Mouse (Mus musculus) layer of hippocampus, adult 11-12 months (tissue): ENCODE data around the gene Crygd.

Source experiments
- DNase-seq: peaks from one replicate; pipeline ENCODE4 v3.0.0; 2022; ENCODE audit warnings: low spot score

The Crygd gene

DNA sequence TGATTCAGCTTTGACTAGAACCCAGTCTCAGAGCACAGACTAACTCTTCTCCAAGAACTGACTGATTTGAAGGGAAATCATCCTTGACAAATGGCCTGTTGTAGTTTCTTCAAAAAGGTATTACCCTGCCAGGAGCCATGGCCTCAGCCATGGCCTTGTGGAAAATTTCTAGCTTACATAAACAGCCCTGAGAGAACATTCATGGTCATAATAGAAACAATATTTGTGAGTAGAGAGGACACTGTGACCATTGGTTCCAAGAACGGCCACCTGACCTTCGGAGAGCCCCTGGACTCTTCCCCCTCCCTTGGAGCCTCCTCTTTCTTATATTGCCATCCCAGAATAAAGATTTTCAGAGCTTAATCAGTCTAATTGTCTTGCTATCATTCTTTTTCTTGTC, 19.8 kb downstream of the Crygd start:
- no peak for DNase-seq

GRCm38 (mm10) chr1:65041837-65042236, 21.4 kb downstream of the Crygd start:
- DNase-seq: no peak

- no peak for DNase-seq
Measured at GRCm38 (mm10) chr1:65040806-65041205, 22.4 kb downstream of the Crygd start.

- DNase-seq: no peak
Measured at GRCm38 (mm10) chr1:65039679-65040078, 23.6 kb downstream of the Crygd start.

DNA sequence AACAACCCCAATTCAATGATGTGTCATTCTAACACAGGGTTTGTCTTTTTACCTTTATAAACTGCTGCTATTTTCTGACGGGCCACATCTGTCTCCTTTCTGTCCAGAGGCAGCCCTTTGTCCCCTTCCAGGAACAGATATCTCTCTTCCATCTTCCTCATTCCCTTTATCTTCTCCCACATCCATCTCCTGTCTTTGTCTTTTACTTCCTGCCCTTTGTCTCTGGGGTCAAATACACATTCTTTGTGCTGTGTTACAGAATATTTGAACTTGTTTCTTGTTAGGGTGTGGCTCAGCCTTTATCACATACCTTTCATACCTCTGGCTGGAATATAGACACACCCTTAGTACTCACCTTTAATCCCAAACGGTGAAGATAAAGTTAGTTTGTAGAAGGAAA, 25.7 kb downstream of the Crygd start:
- no peak for DNase-seq

DNA sequence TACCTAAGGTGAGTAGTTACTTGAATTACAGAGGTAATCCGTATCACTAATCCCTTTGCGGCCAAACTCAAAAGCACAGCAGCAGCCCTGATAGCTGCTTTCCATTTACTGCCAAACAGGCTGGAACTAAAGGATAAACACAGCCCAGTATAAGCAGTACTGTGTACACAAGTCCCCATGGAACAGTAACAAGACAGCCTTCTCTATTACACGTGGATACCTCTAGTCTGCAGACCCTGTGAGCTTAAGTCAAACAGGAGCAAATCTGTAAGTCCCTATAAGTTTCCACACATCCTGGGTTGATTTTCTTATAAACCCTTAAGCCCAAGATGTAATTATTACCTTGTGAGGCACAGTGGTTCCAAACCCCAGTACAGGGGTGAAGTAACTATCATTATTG, 27.7 kb downstream of the Crygd start:
- no peak for DNase-seq

- DNase-seq: no peak
Measured at GRCm38 (mm10) chr1:65032641-65033040, 30.6 kb downstream of the Crygd start, which contains the start of gene Akr1cl. TSS of gene Akr1cl (minus strand) at chr1:65032759.

- no peak for DNase-seq
Measured at GRCm38 (mm10) chr1:65028206-65028605, 35.0 kb downstream of the Crygd start.

- no peak for DNase-seq
Measured at GRCm38 (mm10) chr1:65012726-65013125, 50.5 kb downstream of the Crygd start.
